Mouse (Mus musculus) hindbrain, postnatal 0 days (tissue): ENCODE data around the gene Phpt1. TPM values are rescaled to one million over a fixed set of nuclear protein-coding genes. Genes with fewer than 3 reads are reported as not detected.

Source experiments
- ATAC-seq: fragments of 200-750 bp; cut with Nextera tagmentation; 2 replicates; pipeline ENCODE4 v1.8.0; 2017; ENCODE audit warnings: mild to moderate bottlenecking, moderate TSS enrichment, moderate library complexity
- DNase-seq: peaks from one replicate; pipeline ENCODE4 v3.0.0-alpha.2; 2015; ENCODE audit warnings: low spot score
- H3K27ac ChIP-seq: fragments of 300-500 bp; sonication (generic); 2 replicates; pipeline ENCODE4 v1.5.1; 2014; ENCODE audit warnings: mild to moderate bottlenecking
- H3K27me3 ChIP-seq: fragments of 300-500 bp; sonication (generic); 2 replicates; pipeline ENCODE4 v1.6.1; 2014; ENCODE audit warnings: low read length, mixed read lengths; ENCODE audit not compliant: insufficient read depth
- H3K36me3 ChIP-seq: fragments of 300-500 bp; sonication (generic); 2 replicates; pipeline ENCODE4 v1.6.1; 2014; ENCODE audit warnings: low read length, mixed read lengths; ENCODE audit not compliant: insufficient read depth
- H3K4me1 ChIP-seq: fragments of 300-500 bp; sonication (generic); 2 replicates; pipeline ENCODE4 v1.6.1; 2014; ENCODE audit warnings: antibody characterized with exemption, low read length, mixed read lengths; ENCODE audit not compliant: insufficient read depth
- H3K4me2 ChIP-seq: fragments of 300-500 bp; sonication (generic); 2 replicates; pipeline ENCODE4 v1.6.1; 2014; ENCODE audit warnings: low read depth, mild to moderate bottlenecking, low read length, moderate library complexity, mixed read lengths
- H3K4me3 ChIP-seq: fragments of 300-500 bp; sonication (generic); 2 replicates; pipeline ENCODE4 v1.5.1; 2014; ENCODE audit warnings: low read length
- H3K9ac ChIP-seq: fragments of 300-500 bp; sonication (generic); replicated peaks from 2 replicates; pipeline ENCODE4 v1.6.1; 2014; ENCODE audit warnings: mild to moderate bottlenecking, low read length, moderate library complexity, mixed read lengths
- H3K9me3 ChIP-seq: fragments of 300-500 bp; sonication (generic); 2 replicates; pipeline ENCODE4 v1.6.1; 2016; ENCODE audit warnings: low read length, mixed read lengths
- CTCF ChIP-seq: IDR thresholded peaks from 2 replicates; pipeline ENCODE4 v1.5.1; 2016; ENCODE audit warnings: antibody characterized with exemption, control low read depth, low read depth
- WGBS: fragments of 180-500 bp; shearing (Covaris S2); extraction: QIAGEN DNeasy Blood & Tissue Kit; methylation state at CpG from one replicate; pipeline ENCODE4 v1.1.7; 2014; 5-methylcytosine and 5-hydroxymethylcytosine counted together
- polyA plus RNA-seq: library from polyadenylated mRNA; unstranded; fragments of >200 nt; fragmentation: Nextera tagmentation; extraction: Ambion mirVana; gene quantifications from 2 replicates; pipeline ENCODE4 v1.2.1, GENCODE M21; 2015
- total RNA-seq: library from RNA; depleted of rRNA; stranded (reverse); fragments of >200 nt; gene quantifications from 2 replicates; pipeline ENCODE4 v1.2.3, GENCODE M21; 2014

The Phpt1 gene
- total and polyA plus RNA-seq, 2 experiments from 2014 or later, result 48.2 to 242 TPM

DNA sequence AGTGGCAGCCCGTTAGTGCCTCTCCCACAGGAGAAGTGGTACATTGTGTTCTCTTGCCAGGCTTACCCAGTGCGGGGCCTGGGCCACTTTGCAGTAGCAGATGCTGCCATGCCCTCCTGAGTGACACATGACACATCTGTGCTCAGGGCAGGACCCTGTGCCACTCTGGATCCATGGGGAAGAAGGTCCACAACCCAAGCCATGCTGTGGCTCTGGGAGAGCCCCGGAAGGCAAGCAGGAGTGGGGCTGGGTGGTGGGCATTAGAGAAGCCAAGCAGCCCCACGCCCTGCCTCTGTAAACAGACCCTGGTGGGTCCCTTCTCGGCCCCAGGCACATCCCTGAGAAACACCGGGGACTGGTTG is 8.1 kb upstream of the Phpt1 start:
- H3K4me3 ChIP-seq, result no peak overlapping the region
- ATAC-seq (no peak), DNase-seq (no peak)
- 0 out of 2 replicates have a peak overlapping the region, but pooled peaks have one; percentile 24 for H3K9ac ChIP-seq
- peak overlapping the region; percentile 81 for H3K27ac ChIP-seq
- H3K9me3 ChIP-seq, result no peaks in the 10 kb centered on the region
- 59% methylated on average over 6 of the region's 6 CpGs for WGBS
- peaks cover 20% of the 10 kb centered on the region for H3K27me3 ChIP-seq
- H3K4me1 ChIP-seq, result peaks cover 31% of the 10 kb centered on the region
- no peak overlapping the region for H3K4me2 ChIP-seq
- no peak for TF ChIP-seq CTCF
- H3K36me3 ChIP-seq, result peaks cover 12% of the 10 kb centered on the region; the same call in 1 of the 2 replicates

DNA sequence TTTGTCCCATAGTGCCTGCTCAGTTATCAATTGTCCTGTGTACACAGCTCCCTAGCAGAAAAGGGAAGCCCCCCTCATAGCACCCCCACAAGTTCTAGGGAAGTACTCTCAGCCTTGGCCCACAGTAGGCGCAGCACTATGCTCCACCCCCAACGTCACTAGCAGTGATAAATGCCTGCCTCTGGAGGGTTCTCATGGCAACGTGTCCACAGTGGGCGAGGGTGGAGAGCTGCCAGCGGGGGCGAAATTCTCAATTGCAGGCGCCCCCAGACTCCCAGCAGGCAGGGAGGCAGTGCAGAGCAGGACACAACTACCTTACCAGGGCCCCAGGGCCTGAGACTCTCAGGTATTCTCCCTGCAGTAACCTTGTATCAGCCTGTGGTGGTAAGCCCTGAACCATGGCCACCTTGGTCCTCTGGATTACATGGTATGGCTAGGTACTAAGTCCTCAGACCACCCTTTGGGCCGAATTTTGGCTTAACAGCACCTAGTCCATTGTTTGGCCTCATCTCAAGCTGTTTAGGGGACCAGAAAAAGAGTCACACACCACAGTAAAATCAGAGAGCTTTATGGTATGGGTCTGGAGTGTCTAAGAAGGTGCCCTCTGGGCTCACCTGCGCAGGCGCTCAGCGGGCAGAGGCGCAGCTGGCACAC is 7.6 kb upstream of the Phpt1 start:
- ATAC-seq, result peak; percentile 50
- TF ChIP-seq CTCF, result peak; percentile 28; the same call in 1 of the 2 replicates
- H3K9me3 ChIP-seq, result no peaks in the 10 kb centered on the region
- peak overlapping the region; percentile 24; the same call in 1 of the 2 replicates for H3K9ac ChIP-seq
- H3K27ac ChIP-seq, result peak overlapping the region; percentile 81
- H3K4me2 ChIP-seq, result peak overlapping the region; percentile 82; the same call in 1 of the 2 replicates
- peaks cover 31% of the 10 kb centered on the region for H3K4me1 ChIP-seq
- no peak overlapping the region for H3K4me3 ChIP-seq
- WGBS, result 35% methylated on average over 12 of the region's 12 CpGs
- H3K36me3 ChIP-seq, result peaks cover 13% of the 10 kb centered on the region; the same call in 1 of the 2 replicates
- peaks cover 23% of the 10 kb centered on the region for H3K27me3 ChIP-seq
- DNase-seq, result peak; percentile 82

GRCm38 (mm10) chr2:25581901-25582301 is 6.9 kb upstream of the Phpt1 start:
- H3K36me3 ChIP-seq, result peaks cover 13% of the 10 kb centered on the region; the same call in 1 of the 2 replicates
- H3K4me1 ChIP-seq, result peaks cover 31% of the 10 kb centered on the region
- DNase-seq (peak; percentile 65), ATAC-seq (peak; percentile 13)
- peaks cover 30% of the 10 kb centered on the region for H3K27me3 ChIP-seq
- peak overlapping the region; percentile 48 for H3K4me3 ChIP-seq
- H3K4me2 ChIP-seq, result peak overlapping the region; percentile 82
- WGBS, result 15% methylated on average over 6 of the region's 6 CpGs
- peak overlapping the region; percentile 24 for H3K9ac ChIP-seq
- no peaks in the 10 kb centered on the region for H3K9me3 ChIP-seq
- H3K27ac ChIP-seq, result peak overlapping the region; percentile 81
- no peak for TF ChIP-seq CTCF

GRCm38 (mm10) chr2:25581294-25581864 is 6.4 kb upstream of the Phpt1 start, which contains the start of gene Ajm1:
Gene Ajm1, minus strand, starts transcription at chr2:25581757.
- TF ChIP-seq CTCF, result peak; percentile 96
- Histone ChIP-seq H3K27me3 (peaks cover 34% of the 10 kb centered on the region), H3K4me1 (peaks cover 31% of the 10 kb centered on the region), H3K4me2 (peak within 1 kb of the TSS; percentile 82), H3K9me3 (no peaks in the 10 kb centered on the region), H3K9ac (peak within 1 kb of the TSS; percentile 64), H3K4me3 (peak within 1 kb of the TSS; percentile 48), H3K36me3 (peaks cover 17% of the 10 kb centered on the region; the same call in 1 of the 2 replicates), H3K27ac (peak within 1 kb of the TSS; percentile 81)
- 3% methylated on average over 19 of the region's 19 CpGs for WGBS
- ATAC-seq, result peak; percentile 81
- DNase-seq, result peak; percentile 85

- peak overlapping the region; percentile 48 for H3K4me3 ChIP-seq
- H3K9me3 ChIP-seq, result no peaks in the 10 kb centered on the region
- peak overlapping the region; percentile 82 for H3K4me2 ChIP-seq
- H3K36me3 ChIP-seq, result peaks cover 17% of the 10 kb centered on the region; the same call in 1 of the 2 replicates
- DNase-seq (no peak), ATAC-seq (no peak)
- peaks cover 38% of the 10 kb centered on the region for H3K27me3 ChIP-seq
- H3K27ac ChIP-seq, result peak overlapping the region; percentile 81; the same call in 1 of the 2 replicates
- H3K9ac ChIP-seq, result peak overlapping the region; percentile 64
- WGBS, result 33% methylated on average over 6 of the region's 6 CpGs
- peaks cover 33% of the 10 kb centered on the region for H3K4me1 ChIP-seq
- no peak for TF ChIP-seq CTCF
Measured at GRCm38 (mm10) chr2:25580621-25581101, 5.6 kb upstream of the Phpt1 start.

- Histone ChIP-seq H3K4me2 (peak overlapping the region; percentile 82), H3K27me3 (peaks cover 38% of the 10 kb centered on the region), H3K36me3 (peaks cover 17% of the 10 kb centered on the region; the same call in 1 of the 2 replicates), H3K4me3 (peak overlapping the region; percentile 48), H3K9me3 (no peaks in the 10 kb centered on the region), H3K27ac (no peak overlapping the region), H3K9ac (no peak overlapping the region), H3K4me1 (peaks cover 37% of the 10 kb centered on the region)
- ATAC-seq (no peak), DNase-seq (peak; percentile 83)
- TF ChIP-seq CTCF, result peak; percentile 73
- whole genome bisulfite sequencing, result 17% methylated on average over 27 of the region's 27 CpGs
Measured at GRCm38 (mm10) chr2:25579737-25580460, 4.9 kb upstream of the Phpt1 start.
